Mouse (Mus musculus) heart, adult 18-20 months (tissue): ENCODE measurements around the gene Chd5. TPM values are rescaled to one million over a fixed set of nuclear protein-coding genes. Genes with fewer than 3 reads are reported as not detected.

Experiments
- DNase-seq, 2 experiments: peaks; one replicate each; pipeline ENCODE4 v3.0.0; 2021 to 2022; ENCODE audit warnings: mixed read lengths in 1 of 2
- long read RNA-seq, 2 experiments: library from polyadenylated mRNA; stranded (forward); transcript quantifications; one replicate each; pipeline ENCODE4 v2.0.0; 2021
- total RNA-seq, 2 experiments: library from RNA; stranded (reverse); gene quantifications; 2 replicates each; pipeline ENCODE4 v1.2.3; 2021

Gene Chd5
- under 1 TPM; 0.20 to 0.36 TPM for total RNA-seq
- long read RNA-seq, experiment 1, partial matches to known transcripts = 0 of 1 reads
- long read RNA-seq, experiment 1, other reads (novel, unspliced or antisense) = 1 of 1 reads
- long read RNA-seq, experiment 2, partial matches to known transcripts = 0 of 1 reads
- long read RNA-seq, experiment 2, other reads (novel, unspliced or antisense) = 1 of 1 reads

GRCm38 (mm10) chr4:152338419-152339292, at the start of gene Chd5:
Gene Chd5 (plus strand): TSS chr4:152338651.
- no peak for DNase-seq

- no peak for DNase-seq
These were observed 48.1 kb upstream of the Chd5 start for GRCm38 (mm10) chr4:152290385-152290784.

- DNase-seq = no peak
These were observed 47.5 kb upstream of the Chd5 start for GRCm38 (mm10) chr4:152290991-152291390.

- no peak for DNase-seq
These were observed 46.9 kb upstream of the Chd5 start, which contains the start of gene Hes3 for GRCm38 (mm10) chr4:152291562-152291961. Gene Hes3 (minus strand): TSS chr4:152291662.

GRCm38 (mm10) chr4:152292102-152292765, 46.2 kb upstream of the Chd5 start:
- DNase-seq = no peak

- DNase-seq = no peak
These were observed 44.1 kb upstream of the Chd5 start for GRCm38 (mm10) chr4:152294188-152294929.

- DNase-seq = no peak
These were observed 42.5 kb upstream of the Chd5 start for GRCm38 (mm10) chr4:152295916-152296315.

- DNase-seq = no peak
These were observed 42.1 kb upstream of the Chd5 start for GRCm38 (mm10) chr4:152296371-152296770.

GRCm38 (mm10) chr4:152296874-152297861, 41.3 kb upstream of the Chd5 start, which contains the start of gene Icmt:
Gene Icmt (plus strand): TSS chr4:152297227.
- DNase-seq = peak; percentile 98 to 100

GRCm38 (mm10) chr4:152298836-152299235, 39.6 kb upstream of the Chd5 start:
- no peak for DNase-seq

- no peak for DNase-seq
These were observed 38.1 kb upstream of the Chd5 start for GRCm38 (mm10) chr4:152300375-152300774.

GRCm38 (mm10) chr4:152302012-152302411, 36.4 kb upstream of the Chd5 start:
- no peak for DNase-seq

GRCm38 (mm10) chr4:152303172-152303571, 35.3 kb upstream of the Chd5 start:
- no peak for DNase-seq

GRCm38 (mm10) chr4:152304685-152305084, 33.8 kb upstream of the Chd5 start:
- no peak for DNase-seq

- no peak for DNase-seq
These were observed 32.5 kb upstream of the Chd5 start for GRCm38 (mm10) chr4:152305991-152306390.

GRCm38 (mm10) chr4:152307542-152307941, 30.9 kb upstream of the Chd5 start:
- no peak for DNase-seq

- DNase-seq = no peak
These were observed 26.3 kb upstream of the Chd5 start for GRCm38 (mm10) chr4:152312186-152312585.

- DNase-seq = peak in 1 of 2 experiments; percentile 20
These were observed 25.2 kb upstream of the Chd5 start for GRCm38 (mm10) chr4:152313211-152313632.

GRCm38 (mm10) chr4:152313934-152314333, 24.5 kb upstream of the Chd5 start:
- no peak for DNase-seq

- peak in 1 of 2 experiments; percentile 18 for DNase-seq
These were observed 22.8 kb upstream of the Chd5 start for GRCm38 (mm10) chr4:152315498-152316213.
